Mouse (Mus musculus) neural tube, embryonic 12.5 days (tissue): Measurements from ENCODE around the gene D030056L22Rik. TPM values are rescaled to one million over a fixed set of nuclear protein-coding genes. Genes with fewer than 3 reads are reported as not detected.
A peak's percentile ranks its signal among the peaks of the same experiment; 100 is the strongest.
"Not testable (repeated sequence)": the region's sequence is repeated elsewhere in the genome, so short reads cannot be mapped to it uniquely, and the experiment has no call there.

ENCODE experiments used
- ATAC-seq: fragments of 200-750 bp; cut with Nextera tagmentation; 2 replicates; pipeline ENCODE4 v1.8.0; 2017; ENCODE audit warnings: low read depth, mild to moderate bottlenecking, moderate TSS enrichment, moderate library complexity; ENCODE audit not compliant: low FRiP score
- H3K27ac ChIP-seq: fragments of 300-500 bp; sonication (generic); 2 replicates; pipeline ENCODE4 v1.5.1; 2016
- H3K27me3 ChIP-seq: fragments of 300-500 bp; sonication (generic); replicated peaks from 2 replicates; pipeline ENCODE4 v1.6.1; 2016; ENCODE audit warnings: mild to moderate bottlenecking
- H3K36me3 ChIP-seq: fragments of 300-500 bp; sonication (generic); 2 replicates; pipeline ENCODE4 v1.6.1; 2016; ENCODE audit warnings: mild to moderate bottlenecking
- H3K4me1 ChIP-seq: fragments of 300-500 bp; sonication (generic); 2 replicates; pipeline ENCODE4 v1.6.1; 2016
- H3K4me2 ChIP-seq: fragments of 300-500 bp; sonication (generic); replicated peaks from 2 replicates; pipeline ENCODE4 v1.6.1; 2016; ENCODE audit warnings: mild to moderate bottlenecking
- H3K4me3 ChIP-seq: fragments of 300-500 bp; sonication (generic); 2 replicates; pipeline ENCODE4 v1.5.1; 2016
- H3K9ac ChIP-seq: fragments of 300-500 bp; sonication (generic); 2 replicates; pipeline ENCODE4 v1.6.1; 2016; ENCODE audit warnings: mild to moderate bottlenecking
- H3K9me3 ChIP-seq: fragments of 300-500 bp; sonication (generic); 2 replicates; pipeline ENCODE4 v1.6.1; 2016; ENCODE audit warnings: mild to moderate bottlenecking
- WGBS: fragments of 180-500 bp; shearing (Covaris S2); methylation state at CpG from one replicate; pipeline ENCODE4 v1.1.7; 2016; 5-methylcytosine and 5-hydroxymethylcytosine counted together
- polyA plus RNA-seq: library from polyadenylated mRNA; unstranded; fragments of >200 nt; fragmentation: Nextera tagmentation; extraction: Ambion mirVana; gene quantifications from 2 replicates; pipeline ENCODE4 v1.2.1, GENCODE M21; 2016

Gene D030056L22Rik
- polyA plus RNA-seq, 1 experiment from 2014 or later, result 81.0 TPM

- Histone ChIP-seq H3K9me3 (no peaks in the 10 kb centered on the region), H3K4me1 (no peaks in the 10 kb centered on the region), H3K27ac (no peak overlapping the region), H3K4me3 (no peak overlapping the region), H3K27me3 (no peaks in the 10 kb centered on the region), H3K36me3 (peaks cover 6% of the 10 kb centered on the region; the same call in 1 of the 2 replicates), H3K9ac (no peak overlapping the region), H3K4me2 (no peak overlapping the region)
- WGBS, result 93% methylated on average over 3 of the region's 3 CpGs
- ATAC-seq, result no peak
Observed at GRCm38 (mm10) chr19:18695116-18695515, 17.9 kb upstream of the D030056L22Rik start.

GRCm38 (mm10) chr19:18695552-18695951 is 17.4 kb upstream of the D030056L22Rik start:
- Histone ChIP-seq H3K4me3 (no peak overlapping the region), H3K27ac (no peak overlapping the region), H3K9me3 (no peaks in the 10 kb centered on the region), H3K36me3 (peaks cover 6% of the 10 kb centered on the region; the same call in 1 of the 2 replicates), H3K27me3 (no peaks in the 10 kb centered on the region), H3K9ac (no peak overlapping the region), H3K4me1 (no peaks in the 10 kb centered on the region), H3K4me2 (no peak overlapping the region)
- WGBS, result 89% methylated on average over 1 of the region's 1 CpGs
- no peak for ATAC-seq

GRCm38 (mm10) chr19:18708101-18708500 is 4.9 kb upstream of the D030056L22Rik start:
- H3K9ac ChIP-seq, result no peak overlapping the region
- no peak overlapping the region for H3K27ac ChIP-seq
- no peaks in the 10 kb centered on the region for H3K9me3 ChIP-seq
- no peak overlapping the region for H3K4me3 ChIP-seq
- no peak overlapping the region for H3K4me2 ChIP-seq
- 0 out of 2 replicates have a peak, but pooled peaks cover 5% of the 10 kb centered on the region for H3K36me3 ChIP-seq
- H3K4me1 ChIP-seq, result no peaks in the 10 kb centered on the region
- no peak for ATAC-seq
- no peaks in the 10 kb centered on the region for H3K27me3 ChIP-seq

GRCm38 (mm10) chr19:18710903-18711302 is 2.1 kb upstream of the D030056L22Rik start:
- ATAC-seq, result no peak
- Histone ChIP-seq H3K4me1 (peaks cover 16% of the 10 kb centered on the region), H3K4me2 (no peak overlapping the region), H3K27ac (no peak overlapping the region), H3K9ac (no peak overlapping the region), H3K27me3 (no peaks in the 10 kb centered on the region), H3K4me3 (no peak overlapping the region), H3K9me3 (no peaks in the 10 kb centered on the region), H3K36me3 (0 out of 2 replicates have a peak, but pooled peaks cover 5% of the 10 kb centered on the region)
- WGBS, result 57% methylated on average over 6 of the region's 6 CpGs

GRCm38 (mm10) chr19:18711589-18711988 is 1.4 kb upstream of the D030056L22Rik start:
- no peaks in the 10 kb centered on the region for H3K27me3 ChIP-seq
- WGBS, result 95% methylated on average over 9 of the region's 9 CpGs
- H3K4me3 ChIP-seq, result no peak overlapping the region
- no peak for ATAC-seq
- H3K27ac ChIP-seq, result no peak overlapping the region
- H3K9me3 ChIP-seq, result no peaks in the 10 kb centered on the region
- no peak overlapping the region for H3K9ac ChIP-seq
- no peak overlapping the region for H3K4me2 ChIP-seq
- 0 out of 2 replicates have a peak, but pooled peaks cover 5% of the 10 kb centered on the region for H3K36me3 ChIP-seq
- peaks cover 16% of the 10 kb centered on the region for H3K4me1 ChIP-seq

- H3K27me3 ChIP-seq, result no peaks in the 10 kb centered on the region
Observed at GRCm38 (mm10) chr19:18712153-18712865, 684 bp upstream of the D030056L22Rik start.

GRCm38 (mm10) chr19:18713357-18713756 is 364 bp downstream of the D030056L22Rik start:
- WGBS, result under 1% methylated on average over 46 of the region's 46 CpGs
- H3K27ac ChIP-seq, result not testable (repeated sequence)
- peak; percentile 73 for ATAC-seq

More at GRCm38 (mm10) chr19:18712153-18712865, 684 bp upstream of the D030056L22Rik start:
- Histone ChIP-seq H3K4me3 (peak overlapping the region; percentile 94), H3K4me1 (peaks cover 16% of the 10 kb centered on the region), H3K4me2 (peak overlapping the region; percentile 90), H3K27ac (peak overlapping the region; percentile 87), H3K36me3 (peaks cover 3% of the 10 kb centered on the region; the same call in 1 of the 2 replicates), H3K9me3 (no peaks in the 10 kb centered on the region), H3K9ac (peak overlapping the region; percentile 89)
- WGBS, result 62% methylated on average over 16 of the region's 16 CpGs
- no peak for ATAC-seq

GRCm38 (mm10) chr19:18716374-18716773 is 3.4 kb downstream of the D030056L22Rik start:
- H3K4me1 ChIP-seq, result peaks cover 16% of the 10 kb centered on the region
- no peaks in the 10 kb centered on the region for H3K27me3 ChIP-seq
- ATAC-seq, result no peak
- no peak overlapping the region for H3K9ac ChIP-seq
- H3K27ac ChIP-seq, result no peak overlapping the region
- no peak overlapping the region for H3K4me3 ChIP-seq
- H3K36me3 ChIP-seq, result peaks cover 9% of the 10 kb centered on the region
- H3K9me3 ChIP-seq, result no peaks in the 10 kb centered on the region
- 42% methylated on average over 1 of the region's 1 CpGs for WGBS
- H3K4me2 ChIP-seq, result no peak overlapping the region

More at GRCm38 (mm10) chr19:18713357-18713756, 364 bp downstream of the D030056L22Rik start:
- Histone ChIP-seq H3K4me1 (peaks cover 16% of the 10 kb centered on the region), H3K4me3 (peak overlapping the region; percentile 94), H3K4me2 (peak overlapping the region; percentile 90), H3K9ac (peak overlapping the region; percentile 89)
- H3K36me3 ChIP-seq, H3K27me3 ChIP-seq, H3K9me3 ChIP-seq: not testable (repeated sequence)

GRCm38 (mm10) chr19:18720337-18720736 is 7.3 kb downstream of the D030056L22Rik start:
- Histone ChIP-seq H3K4me3 (no peak overlapping the region), H3K36me3 (peaks cover 9% of the 10 kb centered on the region), H3K4me1 (no peaks in the 10 kb centered on the region), H3K9ac (no peak overlapping the region), H3K27me3 (no peaks in the 10 kb centered on the region), H3K27ac (no peak overlapping the region), H3K9me3 (no peaks in the 10 kb centered on the region), H3K4me2 (no peak overlapping the region)
- 93% methylated on average over 3 of the region's 3 CpGs for WGBS
- no peak for ATAC-seq

GRCm38 (mm10) chr19:18725186-18725585 is 12.2 kb downstream of the D030056L22Rik start:
- Histone ChIP-seq H3K27me3 (no peaks in the 10 kb centered on the region), H3K4me3 (no peak overlapping the region), H3K27ac (no peak overlapping the region), H3K4me1 (no peaks in the 10 kb centered on the region), H3K9ac (no peak overlapping the region), H3K4me2 (no peak overlapping the region), H3K9me3 (no peaks in the 10 kb centered on the region), H3K36me3 (no peaks in the 10 kb centered on the region)
- 86% methylated on average over 2 of the region's 2 CpGs for WGBS
- no peak for ATAC-seq

- ATAC-seq, result no peak
- Histone ChIP-seq H3K27ac (no peak overlapping the region), H3K4me1 (no peaks in the 10 kb centered on the region), H3K4me2 (no peak overlapping the region), H3K9me3 (no peaks in the 10 kb centered on the region), H3K36me3 (no peaks in the 10 kb centered on the region), H3K27me3 (no peaks in the 10 kb centered on the region), H3K4me3 (no peak overlapping the region), H3K9ac (no peak overlapping the region)
- 76% methylated on average over 7 of the region's 7 CpGs for WGBS
Observed at GRCm38 (mm10) chr19:18730255-18730654, 17.3 kb downstream of the D030056L22Rik start.

- Histone ChIP-seq H3K9me3 (no peaks in the 10 kb centered on the region), H3K27me3 (no peaks in the 10 kb centered on the region), H3K27ac (no peak overlapping the region), H3K4me2 (no peak overlapping the region), H3K36me3 (no peaks in the 10 kb centered on the region), H3K4me1 (no peaks in the 10 kb centered on the region), H3K4me3 (no peak overlapping the region), H3K9ac (no peak overlapping the region)
- WGBS, result 56% methylated on average over 7 of the region's 7 CpGs
- no peak for ATAC-seq
Observed at GRCm38 (mm10) chr19:18731077-18731476, 18.1 kb downstream of the D030056L22Rik start.

GRCm38 (mm10) chr19:18735901-18736300 is 22.9 kb downstream of the D030056L22Rik start:
- H3K9me3 ChIP-seq, result no peaks in the 10 kb centered on the region

More at GRCm38 (mm10) chr19:18735901-18736300, 22.9 kb downstream of the D030056L22Rik start:
- no peak overlapping the region for H3K4me3 ChIP-seq
- WGBS, result 94% methylated on average over 4 of the region's 4 CpGs
- H3K9ac ChIP-seq, result no peak overlapping the region
- H3K4me1 ChIP-seq, result no peaks in the 10 kb centered on the region
- H3K36me3 ChIP-seq, result no peaks in the 10 kb centered on the region
- no peak overlapping the region for H3K4me2 ChIP-seq
- no peak for ATAC-seq
- H3K27ac ChIP-seq, result no peak overlapping the region
- no peaks in the 10 kb centered on the region for H3K27me3 ChIP-seq
